Mouse (Mus musculus): ENCODE measurements at regions not wholly inside any gene's neighbourhood (a gene's known extent, or its start where the extent isn't known, plus 50 kb on each side); places are given as distances from the start of the nearest gene placed in this dataset.

DNA sequence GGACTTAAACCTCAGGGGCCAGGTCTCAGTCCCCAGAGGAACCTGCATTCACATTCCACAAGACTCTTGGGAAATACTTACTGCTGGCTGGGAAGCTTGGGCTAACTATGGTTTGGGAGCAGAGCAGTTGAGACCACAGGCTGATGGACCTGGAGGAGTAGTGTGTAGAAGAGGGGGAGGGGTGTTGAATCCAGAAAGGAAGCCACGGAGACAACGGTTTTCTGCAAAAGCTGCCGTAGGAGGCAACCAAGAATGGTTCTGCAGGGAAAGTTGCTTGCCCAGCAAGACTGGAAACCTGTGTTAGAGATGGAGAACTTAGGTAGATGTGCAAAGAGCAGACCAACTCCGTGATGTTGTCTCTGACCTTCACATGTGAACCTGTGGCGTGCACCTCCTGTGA, 156.7 kb upstream of the Lrfn2 start:
- intact Hi-C loops (cut with DNase I): loop anchor here (10.0 kb wide), 1 partner anchor 231 kb away; no protein-coding TSS in a partner anchor
- DNase-seq (ENCODE audit: low spot score in 2 of 2): peak; percentile 29 to 53

DNA sequence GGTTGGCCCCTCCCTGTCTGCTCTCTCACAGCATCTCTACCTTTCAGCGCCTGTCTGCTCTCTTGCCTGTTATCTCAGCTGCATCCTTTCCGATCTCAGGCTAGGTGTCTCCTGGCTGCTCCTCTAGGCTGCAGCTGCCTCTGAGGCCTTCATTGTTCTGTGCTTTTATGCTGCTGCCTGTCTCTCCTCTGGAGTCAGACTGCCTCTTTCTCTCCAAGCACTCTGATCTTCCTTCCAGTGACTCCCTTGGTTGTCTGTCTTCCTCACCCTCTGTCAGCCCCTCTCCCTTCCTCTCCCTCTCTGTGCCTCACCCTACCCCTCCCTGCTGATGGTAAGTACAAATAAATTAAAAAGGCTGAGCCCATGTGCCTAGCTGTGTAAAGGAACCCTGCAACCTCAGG, 155.7 kb upstream of the Lrfn2 start:
- DNase-seq (ENCODE audit: low spot score in 2 of 2): no peak
- intact Hi-C loops (cut with DNase I): loop anchor here (10.0 kb wide), 1 partner anchor 232 kb away; no protein-coding TSS in a partner anchor

GRCm38 (mm10) chr17:48780217-48780616, 152.0 kb upstream of the Lrfn2 start:
- DNase-seq (ENCODE audit: low spot score in 2 of 2): no peak
- intact Hi-C loops (cut with DNase I): no loop called here

GRCm38 (mm10) chr17:48784417-48784816, 147.8 kb upstream of the Lrfn2 start:
- no peak for DNase-seq (ENCODE audit: low spot score in 2 of 2)
- intact Hi-C loops (cut with DNase I): no loop called here

GRCm38 (mm10) chr17:48786501-48786900, 145.7 kb upstream of the Lrfn2 start:
- no peak for DNase-seq (ENCODE audit: low spot score in 2 of 2)
- intact Hi-C loops (cut with DNase I): no loop called here

GRCm38 (mm10) chr17:48789846-48790245, 142.3 kb upstream of the Lrfn2 start:
- peak; percentile 52 to 68 for DNase-seq (ENCODE audit: low spot score in 2 of 2)
- intact Hi-C loops (cut with DNase I): no loop called here

- no peak for DNase-seq (ENCODE audit: low spot score in 2 of 2)
- intact Hi-C loops (cut with DNase I): no loop called here
These were observed 141.7 kb upstream of the Lrfn2 start for GRCm38 (mm10) chr17:48790526-48790925.

- intact Hi-C loops (cut with DNase I): no loop called here
- DNase-seq (ENCODE audit: low spot score in 2 of 2): no peak
These were observed 139.2 kb upstream of the Lrfn2 start for GRCm38 (mm10) chr17:48792954-48793353.

DNA sequence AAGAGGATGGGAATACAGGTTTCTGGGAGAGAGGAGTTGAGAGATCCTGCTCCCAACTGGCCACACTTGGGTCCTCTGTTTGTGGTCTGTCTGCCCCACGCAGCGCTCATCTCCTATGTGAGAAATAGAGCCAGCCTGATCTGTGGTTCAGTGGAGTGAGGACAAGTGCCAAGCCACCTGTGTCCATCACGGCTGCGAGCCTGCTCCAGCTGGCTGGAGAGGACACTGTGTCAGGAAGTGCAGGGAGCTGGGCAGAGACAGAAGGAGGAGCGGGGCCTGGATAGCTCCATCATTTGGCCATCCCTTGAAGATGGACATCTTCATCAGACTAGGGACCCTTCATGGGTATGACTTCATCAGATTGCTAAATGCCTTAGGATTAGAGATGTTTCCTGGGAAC, 136.4 kb upstream of the Lrfn2 start:
- DNase-seq (ENCODE audit: low spot score in 2 of 2): no peak
- intact Hi-C loops (cut with DNase I): no loop called here

- intact Hi-C loops (cut with DNase I): no loop called here
- DNase-seq (ENCODE audit: low spot score in 2 of 2): no peak
These were observed 134.0 kb upstream of the Lrfn2 start for GRCm38 (mm10) chr17:48798196-48798595.

- intact Hi-C loops (cut with DNase I): loop anchor here (10.0 kb wide), 1 partner anchor 122 kb away; no protein-coding TSS in a partner anchor
- DNase-seq (ENCODE audit: low spot score in 2 of 2): peak; percentile 51 to 57
These were observed 129.5 kb upstream of the Lrfn2 start for GRCm38 (mm10) chr17:48802673-48803072.

DNA sequence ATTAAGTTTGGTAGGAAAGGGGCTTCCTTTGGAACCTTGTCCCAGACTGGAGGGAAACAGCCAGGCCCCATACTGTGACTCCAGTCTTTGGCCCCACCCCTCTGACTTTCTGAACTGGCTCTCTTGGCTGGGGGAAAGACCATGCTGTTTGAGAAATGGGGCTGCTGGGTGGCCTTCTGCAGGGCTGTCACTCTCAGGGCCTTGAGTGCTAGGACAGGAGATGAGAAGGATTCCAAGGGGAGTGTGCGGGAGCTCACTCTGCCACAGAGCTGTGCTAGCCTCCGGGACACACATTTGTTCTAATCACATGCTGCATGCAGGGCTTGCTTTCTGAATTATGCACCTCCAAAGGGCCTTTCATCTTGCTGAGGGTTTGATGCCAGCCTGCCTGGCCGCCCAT, 124.3 kb upstream of the Lrfn2 start:
- no peak for DNase-seq (ENCODE audit: low spot score in 2 of 2)
- intact Hi-C loops (cut with DNase I): loop anchor here (10.0 kb wide), 1 partner anchor 117 kb away; no protein-coding TSS in a partner anchor

- DNase-seq (ENCODE audit: low spot score in 2 of 2): no peak
- intact Hi-C loops (cut with DNase I): no loop called here
These were observed 117.2 kb upstream of the Lrfn2 start for GRCm38 (mm10) chr17:48814753-48815504.

DNA sequence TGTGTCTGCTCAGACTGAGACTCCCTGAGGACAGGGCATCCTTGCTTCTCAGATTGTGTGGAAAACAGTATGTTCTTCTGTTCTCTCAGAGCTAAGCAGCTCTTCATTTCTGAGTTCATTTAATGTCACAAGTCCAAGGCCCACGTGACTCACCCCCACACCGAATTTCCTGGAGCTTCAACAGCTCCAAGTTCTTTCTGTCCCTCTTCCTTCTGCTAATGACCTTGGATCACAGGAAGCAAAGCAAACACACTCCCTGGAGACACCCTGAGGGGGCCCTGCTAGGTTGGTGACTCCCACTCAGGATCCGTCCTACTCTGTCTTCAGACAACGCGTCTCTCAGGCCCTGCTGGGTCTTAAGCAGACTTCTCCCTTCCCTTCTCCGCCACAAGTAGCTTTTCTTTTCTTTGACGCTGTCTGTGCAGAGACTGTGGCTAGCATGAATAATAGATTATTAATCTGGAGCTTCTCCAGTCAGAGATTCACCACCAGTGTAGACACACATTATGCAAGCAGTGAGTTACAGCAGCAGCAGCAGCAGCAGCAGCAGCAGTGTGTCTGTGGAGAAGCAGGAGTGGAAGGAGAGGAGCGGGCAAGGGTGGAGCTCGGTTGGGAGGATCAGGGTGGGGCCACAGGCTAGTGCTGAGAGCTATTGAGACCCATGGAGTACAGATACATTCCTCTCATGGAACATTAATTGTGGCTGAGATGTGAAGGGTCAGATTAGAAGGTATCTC, 115.4 kb upstream of the Lrfn2 start:
- DNase-seq (ENCODE audit: low spot score in 2 of 2): no peak
- intact Hi-C loops (cut with DNase I): no loop called here

DNA sequence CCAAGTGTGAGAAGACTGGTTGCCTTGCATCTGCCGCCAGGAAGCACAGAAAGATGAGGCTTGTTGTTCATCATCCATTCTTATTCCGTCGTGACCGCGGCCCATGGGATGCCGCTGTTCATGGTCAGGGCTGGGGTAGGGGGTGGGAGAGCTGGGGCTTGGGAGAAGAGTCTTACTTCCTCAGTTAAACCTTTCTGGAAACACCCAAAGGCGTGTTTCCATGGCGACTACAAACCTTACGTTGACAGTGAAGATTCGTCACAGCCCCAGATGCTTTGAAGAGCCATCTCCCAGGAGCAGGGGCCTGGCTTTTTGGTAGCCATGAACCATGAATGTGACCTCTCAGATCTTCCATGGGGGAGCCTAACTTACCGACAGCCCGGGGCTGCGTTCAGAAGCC, 114.6 kb upstream of the Lrfn2 start:
- intact Hi-C loops (cut with DNase I): no loop called here
- DNase-seq (ENCODE audit: low spot score in 2 of 2): no peak

- DNase-seq (ENCODE audit: low spot score in 2 of 2): no peak
These were observed 112.5 kb upstream of the Lrfn2 start for GRCm38 (mm10) chr17:48819703-48820102.

DNA sequence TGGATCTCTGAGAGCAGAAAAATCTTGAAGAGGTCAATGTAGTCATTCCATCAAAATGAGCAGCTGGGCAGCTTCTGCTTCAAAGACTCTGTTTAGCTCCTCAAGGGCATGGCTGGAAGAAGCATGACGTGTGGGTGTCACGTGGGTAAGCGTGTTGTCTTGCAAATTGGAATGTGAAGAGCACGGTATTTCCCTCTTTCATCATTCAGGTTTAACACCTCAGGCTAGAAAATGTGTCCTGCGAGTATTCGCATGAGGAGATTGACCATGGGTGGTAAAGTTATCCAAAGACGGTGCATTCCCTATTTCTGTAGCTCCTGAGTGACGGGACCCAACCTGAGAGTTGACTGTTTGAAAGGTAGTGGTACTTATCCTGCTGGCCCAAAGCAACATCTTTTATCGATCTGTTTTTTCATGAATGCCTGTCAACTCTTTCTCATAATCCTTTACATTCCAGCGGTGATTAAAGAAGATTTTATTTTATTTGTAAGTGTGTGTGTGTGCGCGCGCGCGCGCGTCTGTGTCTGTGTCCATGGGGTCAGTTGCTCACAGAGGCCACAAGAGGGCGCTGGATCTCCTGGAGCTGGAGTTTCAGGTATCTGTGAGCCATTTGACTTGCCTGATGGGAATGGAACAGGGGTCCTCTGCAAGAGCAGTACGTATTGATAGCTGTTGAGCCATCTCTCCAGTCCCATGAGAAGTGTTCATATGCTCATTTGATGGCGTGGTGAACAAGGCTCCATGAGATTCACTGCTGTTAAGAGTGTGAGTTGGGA, 109.9 kb upstream of the Lrfn2 start:
- DNase-seq (ENCODE audit: low spot score in 2 of 2): no peak
- intact Hi-C loops (cut with DNase I): no loop called here

More at GRCm38 (mm10) chr17:48819703-48820102, 112.5 kb upstream of the Lrfn2 start:
- intact Hi-C loops (cut with DNase I): no loop called here

DNA sequence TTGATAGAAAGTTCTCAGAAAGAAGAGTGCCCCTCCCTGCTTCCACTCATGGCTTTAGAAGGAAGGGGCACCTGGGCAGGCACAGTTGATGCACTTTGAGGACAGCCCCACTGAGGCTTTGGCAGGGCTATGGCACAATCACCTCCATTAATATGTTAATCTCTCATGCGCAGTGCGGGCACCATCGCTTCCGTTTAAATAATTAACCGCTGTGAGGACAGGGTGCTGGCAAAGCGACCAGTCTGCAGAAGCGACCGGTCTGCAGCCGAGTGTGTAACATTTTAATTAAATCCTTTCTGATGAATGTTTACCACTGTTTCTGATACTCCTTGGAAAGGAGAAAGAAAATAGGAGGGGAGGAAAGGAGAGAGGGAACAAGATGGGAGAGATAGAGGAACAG, 108.3 kb upstream of the Lrfn2 start:
- DNase-seq (ENCODE audit: low spot score in 2 of 2): no peak
- intact Hi-C loops (cut with DNase I): no loop called here

- intact Hi-C loops (cut with DNase I): no loop called here
- no peak for DNase-seq (ENCODE audit: low spot score in 2 of 2)
These were observed 106.8 kb upstream of the Lrfn2 start for GRCm38 (mm10) chr17:48825212-48825913.

All from left cerebral cortex, postnatal 36 days (tissue).